Mouse (Mus musculus) WW6 (cell line): Measurements from ENCODE around the gene Itgb4.

ENCODE experiments used
- DNase-seq: peaks from one replicate; pipeline ENCODE4 v3.0.0-alpha.2; 2013; ENCODE audit warnings: low read depth, low spot score

Itgb4 gene

DNA sequence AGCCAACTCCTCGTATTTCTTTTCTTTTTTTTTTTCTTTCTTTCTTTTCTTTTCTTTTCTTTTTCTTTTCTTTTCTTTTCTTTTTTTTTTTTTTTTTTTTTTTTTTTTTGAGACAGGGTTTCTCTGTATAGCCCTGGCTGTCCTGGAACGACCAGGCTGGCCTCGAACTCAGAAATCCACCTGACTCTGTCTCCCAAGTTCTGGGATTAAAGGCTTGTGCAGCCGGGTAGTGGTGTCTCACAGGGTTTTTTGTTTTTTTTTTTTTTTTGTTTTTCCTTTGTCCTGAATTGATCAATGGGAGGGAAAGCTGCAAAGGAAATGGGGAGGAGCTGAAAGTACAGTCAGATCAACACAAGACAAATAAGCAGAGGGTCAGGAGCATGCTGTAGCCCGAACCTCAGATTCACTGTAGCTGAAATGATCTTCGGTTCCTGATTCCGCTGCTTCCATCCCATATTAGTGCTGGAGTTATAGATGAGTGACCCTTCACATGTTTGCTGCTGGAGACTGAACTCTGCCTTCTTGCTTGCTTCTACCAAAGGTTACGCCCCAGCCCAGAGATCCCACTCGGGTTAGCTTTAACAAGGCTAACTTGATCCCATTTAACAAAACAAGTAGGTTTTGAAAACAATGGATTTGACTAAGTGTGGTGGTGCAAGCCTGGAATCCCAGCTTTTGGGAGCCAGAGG is 53.8 kb downstream of the Itgb4 start:
- DNase-seq: no peak

GRCm38 (mm10) chr11:116029086-116029865 is 54.8 kb downstream of the Itgb4 start:
- no peak for DNase-seq

- DNase-seq: peak; percentile 100
Measured at GRCm38 (mm10) chr11:116030088-116030897, 55.8 kb downstream of the Itgb4 start, which contains the start of gene Unk. TSS of gene Unk (plus strand) at chr11:116030322.

DNA sequence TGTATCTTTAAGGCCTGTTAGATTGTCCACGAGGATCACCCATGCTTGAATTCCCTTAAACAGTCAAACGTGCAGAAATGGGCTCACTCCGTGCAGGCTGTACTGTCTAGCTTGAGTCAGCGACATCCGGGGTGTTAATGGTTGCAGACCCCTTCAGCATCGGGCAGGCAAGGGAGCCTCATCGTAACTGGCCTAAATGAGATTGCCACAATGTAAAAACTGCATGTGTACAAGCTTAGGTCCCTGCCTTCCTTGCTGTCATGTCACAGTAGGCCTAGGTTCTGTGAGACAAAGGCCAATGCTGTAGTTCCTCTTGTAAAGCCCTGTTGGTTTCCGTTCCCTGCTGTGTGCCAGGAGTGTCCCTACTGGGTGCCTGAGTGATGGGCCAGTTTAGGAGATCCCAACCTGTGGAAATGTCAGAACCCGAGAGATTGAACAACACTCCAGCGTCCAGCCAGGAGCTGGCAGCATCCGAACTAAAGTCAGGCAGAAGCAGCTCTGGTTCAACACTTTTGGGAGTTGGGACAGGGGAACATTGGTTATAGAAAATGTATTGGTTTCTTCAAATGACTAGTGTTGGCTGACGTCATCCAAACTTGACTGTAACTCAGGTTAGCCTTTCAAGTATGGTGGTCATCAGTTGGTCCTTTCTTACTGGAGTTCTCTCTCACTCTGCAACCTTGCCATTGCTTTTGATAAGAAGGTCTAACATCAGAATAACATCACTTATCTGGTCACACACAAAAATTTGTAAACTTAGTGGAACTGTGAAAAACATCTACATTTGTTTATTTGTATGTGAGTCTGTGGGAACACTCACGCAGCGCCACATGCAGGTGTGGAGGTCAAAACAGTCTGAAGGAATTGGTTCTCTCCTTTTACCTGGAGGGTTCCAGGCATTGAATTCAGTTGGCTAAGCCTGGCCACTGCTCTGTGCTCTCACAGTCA is 56.7 kb downstream of the Itgb4 start:
- no peak for DNase-seq

DNA sequence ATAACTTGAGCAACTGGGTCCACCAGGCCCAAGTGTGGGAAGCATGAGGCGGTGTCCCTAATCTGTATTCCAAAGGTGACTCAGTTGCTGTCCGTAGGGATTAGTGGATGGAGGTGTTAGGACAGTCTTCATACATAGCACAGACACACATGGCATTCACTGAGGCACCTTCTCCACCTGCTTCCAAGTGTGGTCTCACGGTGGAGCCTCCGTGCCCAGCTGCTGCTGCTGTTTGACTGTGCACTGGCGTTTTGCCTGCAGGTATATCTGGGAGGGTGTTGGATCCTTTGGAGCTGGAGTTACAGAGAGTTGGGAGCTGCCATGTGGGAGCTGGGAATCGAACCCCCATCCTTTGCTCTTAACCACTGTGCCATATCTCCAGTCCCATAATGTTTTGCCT is 60.1 kb downstream of the Itgb4 start:
- DNase-seq: no peak

DNA sequence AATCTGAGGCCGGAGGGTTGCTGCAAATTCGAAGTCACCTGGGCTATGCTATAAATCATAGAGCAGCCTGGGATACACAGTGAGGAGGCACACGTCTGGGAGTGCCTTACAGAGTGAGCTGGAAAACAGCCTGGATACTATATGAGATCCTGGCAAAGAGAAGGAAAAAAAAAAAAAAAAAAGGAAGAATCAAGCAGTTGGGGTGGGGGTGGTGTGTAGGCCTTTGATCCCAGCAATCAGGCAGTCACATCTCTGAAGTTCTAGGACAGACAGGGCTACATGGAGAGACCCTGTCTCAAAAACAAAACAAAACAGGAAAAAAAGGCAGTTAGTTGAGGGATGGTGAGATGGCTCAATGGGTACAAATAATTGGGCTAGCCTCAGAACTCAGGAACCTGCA is 62.2 kb downstream of the Itgb4 start:
- no peak for DNase-seq

DNA sequence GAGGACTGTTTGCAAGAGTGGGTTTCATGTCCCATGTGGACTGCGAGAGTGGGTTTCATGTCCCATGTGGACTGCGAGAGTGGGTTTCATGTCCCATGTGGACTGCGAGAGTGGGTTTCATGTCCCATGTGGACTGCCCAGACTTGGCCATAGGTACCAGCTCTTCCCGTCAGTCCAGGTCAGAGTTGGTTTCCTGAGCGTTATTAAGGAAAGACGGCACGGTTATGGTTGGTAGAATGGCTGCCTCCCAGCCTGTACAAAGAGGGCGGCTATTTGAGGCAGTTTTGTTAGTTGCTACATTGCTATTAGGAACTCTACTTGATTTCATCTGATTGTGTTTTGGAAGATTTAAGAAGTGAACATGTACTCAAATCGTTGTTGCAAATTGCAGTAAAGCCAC is 63.3 kb downstream of the Itgb4 start:
- DNase-seq: no peak

DNA sequence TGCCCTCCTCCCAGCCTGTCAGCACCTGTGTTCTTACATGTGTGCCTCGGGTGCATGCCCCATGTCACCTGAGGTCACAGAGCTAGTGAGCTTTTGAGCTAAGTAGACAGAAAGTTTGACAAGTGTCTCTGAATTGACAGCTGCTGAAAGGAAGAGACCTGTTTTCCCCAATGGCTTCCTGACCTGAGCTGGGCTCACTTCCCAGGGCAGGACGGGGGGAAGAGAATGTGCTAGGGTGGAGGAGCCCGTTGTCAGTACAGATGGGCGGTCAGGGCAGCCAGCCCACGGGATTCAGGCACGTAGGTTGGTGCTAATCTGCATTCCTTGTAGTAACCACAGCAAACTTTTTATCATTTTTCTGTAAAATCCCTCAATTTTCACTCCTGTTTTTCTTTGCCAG is 66.1 kb downstream of the Itgb4 start:
- DNase-seq: no peak

GRCm38 (mm10) chr11:116041833-116042232 is 67.3 kb downstream of the Itgb4 start:
- no peak for DNase-seq

- DNase-seq: no peak
Measured at GRCm38 (mm10) chr11:116042372-116043138, 68.0 kb downstream of the Itgb4 start.

GRCm38 (mm10) chr11:116043286-116043685 is 68.8 kb downstream of the Itgb4 start:
- DNase-seq: no peak

GRCm38 (mm10) chr11:116045173-116045572 is 70.7 kb downstream of the Itgb4 start:
- DNase-seq: no peak

DNA sequence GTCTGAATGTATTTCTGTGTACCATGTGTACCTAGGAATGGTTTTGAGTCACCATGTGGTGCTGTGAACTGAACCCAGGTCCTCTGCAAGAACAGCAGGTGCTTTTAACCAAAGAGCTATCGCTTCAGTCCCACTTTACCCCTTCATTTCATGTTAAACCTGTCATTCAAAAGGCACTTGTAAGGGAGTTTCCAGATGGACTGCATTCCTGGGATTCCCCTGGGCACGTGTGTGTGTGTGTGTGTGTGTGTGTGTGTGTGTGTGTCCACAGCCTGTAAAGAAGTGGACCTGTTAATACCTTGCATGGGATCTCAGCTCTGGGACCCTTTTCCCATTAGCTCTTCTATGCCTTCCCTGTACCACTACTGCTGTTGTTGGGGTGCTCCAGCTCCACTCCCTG is 75.1 kb downstream of the Itgb4 start:
- DNase-seq: no peak

DNA sequence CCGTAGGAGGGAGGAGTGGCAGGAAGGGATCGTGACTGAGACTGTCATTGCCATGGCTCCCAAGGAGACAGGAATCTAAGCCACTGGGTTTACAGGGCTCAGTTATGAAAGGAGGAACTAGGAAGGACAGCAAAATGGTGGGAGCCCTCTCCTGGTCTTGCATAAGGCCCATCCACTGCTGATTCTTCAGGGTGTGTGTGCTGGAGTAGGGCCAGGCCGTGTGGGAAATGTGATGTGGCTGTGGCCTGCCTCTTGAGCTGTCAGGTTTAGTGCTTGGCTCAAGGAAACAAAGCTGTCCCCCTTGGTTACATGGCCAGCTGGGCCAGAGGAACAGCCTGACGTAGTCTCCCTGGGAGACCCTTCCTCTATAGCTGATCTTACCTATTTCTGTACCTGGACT is 75.7 kb downstream of the Itgb4 start:
- DNase-seq: no peak

- no peak for DNase-seq
Measured at GRCm38 (mm10) chr11:116053510-116054229, 79.2 kb downstream of the Itgb4 start.

GRCm38 (mm10) chr11:116055873-116056272 is 81.4 kb downstream of the Itgb4 start:
- DNase-seq: no peak

GRCm38 (mm10) chr11:116057237-116057881 is 82.8 kb downstream of the Itgb4 start:
- no peak for DNase-seq
